Mouse (Mus musculus) MN1 (cell line): ENCODE results near the gene Sept9.
A peak's percentile ranks its signal among the peaks of the same experiment; 100 is the strongest.

ENCODE experiments used
- DNase-seq: peaks from one replicate; pipeline ENCODE4 v3.0.0-alpha.2; 2016; ENCODE audit warnings: low spot score

Sept9 gene

GRCm38 (mm10) chr11:117407651-117408441 is 208.4 kb downstream of the Sept9 start:
- peak; percentile 91 for DNase-seq

- DNase-seq: peak; percentile 18
These were observed 209.1 kb downstream of the Sept9 start for GRCm38 (mm10) chr11:117408442-117409031.

- DNase-seq: no peak
These were observed 209.9 kb downstream of the Sept9 start for GRCm38 (mm10) chr11:117409331-117409730.

GRCm38 (mm10) chr11:117410059-117410458 is 210.6 kb downstream of the Sept9 start:
- no peak for DNase-seq

- DNase-seq: no peak
These were observed 212.2 kb downstream of the Sept9 start for GRCm38 (mm10) chr11:117411663-117412062.
